Mouse (Mus musculus): ENCODE measurements around the gene Vmn1r9. TPM values are rescaled to one million over a fixed set of nuclear protein-coding genes. Genes with fewer than 3 reads are reported as not detected.
"Not testable (repeated sequence)": the region's sequence is repeated elsewhere in the genome, so short reads cannot be mapped to it uniquely, and the experiment has no call there.

Gene Vmn1r9
- total RNA-seq (2017): 0.58 TPM in 1 of 2 replicates, not detected in the other

GRCm38 (mm10) chr6:57066487-57066886 lies at the start of gene Vmn1r9:
Vmn1r9 (plus strand) TSS chr6:57066787.
- no peak for ATAC-seq (ENCODE audit: extremely low read depth, insufficient number of reproducible peaks, low FRiP score, poor library complexity, severe bottlenecking)

- ATAC-seq (ENCODE audit: extremely low read depth, insufficient number of reproducible peaks, low FRiP score, poor library complexity, severe bottlenecking): not testable (repeated sequence)
Measured at GRCm38 (mm10) chr6:57025224-57025623, 41.4 kb upstream of the Vmn1r9 start, which contains the start of gene Vmn1r7. Vmn1r7 (minus strand) TSS chr6:57025324.

- ATAC-seq (ENCODE audit: extremely low read depth, insufficient number of reproducible peaks, low FRiP score, poor library complexity, severe bottlenecking): no peak
Measured at GRCm38 (mm10) chr6:57031984-57032383, 34.6 kb upstream of the Vmn1r9 start, which contains the start of gene Vmn1r8. Vmn1r8 (plus strand) TSS chr6:57032284.

GRCm38 (mm10) chr6:57034674-57035073 lies 31.9 kb upstream of the Vmn1r9 start:
- no peak for ATAC-seq (ENCODE audit: extremely low read depth, insufficient number of reproducible peaks, low FRiP score, poor library complexity, severe bottlenecking)

GRCm38 (mm10) chr6:57063730-57064129 lies 2.9 kb upstream of the Vmn1r9 start:
- ATAC-seq (ENCODE audit: extremely low read depth, insufficient number of reproducible peaks, low FRiP score, poor library complexity, severe bottlenecking): no peak

- no peak for ATAC-seq (ENCODE audit: extremely low read depth, insufficient number of reproducible peaks, low FRiP score, poor library complexity, severe bottlenecking)
Measured at GRCm38 (mm10) chr6:57106358-57106757, 39.8 kb downstream of the Vmn1r9 start.

GRCm38 (mm10) chr6:57109154-57109553 lies 42.6 kb downstream of the Vmn1r9 start, which contains the start of gene Vmn1r10:
Vmn1r10 (plus strand) TSS chr6:57109454.
- ATAC-seq (ENCODE audit: extremely low read depth, insufficient number of reproducible peaks, low FRiP score, poor library complexity, severe bottlenecking): no peak

Other genes starting within 250 kb of the Vmn1r9 start
- gene Fkbp9, start 234.7 kb upstream of the Vmn1r9 start, total RNA-seq (2017): 0.47 TPM in 1 of 2 replicates, not detected in the other
- gene Nt5c3, start 142.9 kb upstream of the Vmn1r9 start, total RNA-seq (2017): 42.7 and 45.7 TPM in 2 replicates
- gene Vmn1r4, start 142.8 kb upstream of the Vmn1r9 start, total RNA-seq (2017): 2.9 and 3.6 TPM in 2 replicates
- gene Vmn1r5, start 96.5 kb upstream of the Vmn1r9 start, total RNA-seq (2017): not detected in 2 replicates
- not detected in 2 replicates for gene Vmn1r6, start 69.5 kb upstream of the Vmn1r9 start, total RNA-seq (2017)
- not detected in 2 replicates for gene Vmn1r7, start 41.5 kb upstream of the Vmn1r9 start, total RNA-seq (2017)
- not detected in 2 replicates for gene Vmn1r8, start 34.5 kb upstream of the Vmn1r9 start, total RNA-seq (2017)
- gene Vmn1r10, start 42.7 kb downstream of the Vmn1r9 start, total RNA-seq (2017): not detected in 2 replicates
- gene Vmn1r11, start 66.7 kb downstream of the Vmn1r9 start, total RNA-seq (2017): not detected in 2 replicates
- not detected in 2 replicates for gene Vmn1r12, start 90.1 kb downstream of the Vmn1r9 start, total RNA-seq (2017)
- not detected in 2 replicates for gene Vmn1r13, start 136.5 kb downstream of the Vmn1r9 start, total RNA-seq (2017)
- not detected in 2 replicates for gene Vmn1r14, start 164.9 kb downstream of the Vmn1r9 start, total RNA-seq (2017)
- not detected in 2 replicates for gene Vmn1r15, start 191.2 kb downstream of the Vmn1r9 start, total RNA-seq (2017)